Mouse (Mus musculus) kidney, postnatal 36 days (tissue): Measurements from ENCODE around the gene Baiap2.

Source experiments
- DNase-seq, 2 experiments: peaks; one replicate each; pipeline ENCODE4 v3.0.0; 2021 to 2022; ENCODE audit warnings: mixed read lengths in 2 of 2

Baiap2 gene

GRCm38 (mm10) chr11:120014758-120015157 lies 72.2 kb downstream of the Baiap2 start:
- no peak for DNase-seq

GRCm38 (mm10) chr11:120017011-120017410 lies 74.4 kb downstream of the Baiap2 start:
- DNase-seq, result no peak

- no peak for DNase-seq
Measured at GRCm38 (mm10) chr11:120019542-120020440, 77.2 kb downstream of the Baiap2 start.

- DNase-seq, result no peak
Measured at GRCm38 (mm10) chr11:120021367-120021766, 78.8 kb downstream of the Baiap2 start.

GRCm38 (mm10) chr11:120022216-120022615 lies 79.7 kb downstream of the Baiap2 start:
- no peak for DNase-seq

- DNase-seq, result no peak
Measured at GRCm38 (mm10) chr11:120022841-120023240, 80.3 kb downstream of the Baiap2 start.

- DNase-seq, result peak in 1 of 2 experiments; percentile 68
Measured at GRCm38 (mm10) chr11:120026941-120027340, 84.4 kb downstream of the Baiap2 start.

GRCm38 (mm10) chr11:120028319-120029092 lies 85.9 kb downstream of the Baiap2 start:
- DNase-seq, result peak; percentile 81 to 91

GRCm38 (mm10) chr11:120029431-120030144 lies 87.0 kb downstream of the Baiap2 start:
- peak; percentile 84 to 89 for DNase-seq

- DNase-seq, result peak; percentile 48 to 75
Measured at GRCm38 (mm10) chr11:120030145-120030901, 87.8 kb downstream of the Baiap2 start.

GRCm38 (mm10) chr11:120032052-120032451 lies 89.5 kb downstream of the Baiap2 start:
- DNase-seq, result no peak

GRCm38 (mm10) chr11:120033473-120033872 lies 90.9 kb downstream of the Baiap2 start:
- no peak for DNase-seq

- no peak for DNase-seq
Measured at GRCm38 (mm10) chr11:120034306-120034705, 91.7 kb downstream of the Baiap2 start.

GRCm38 (mm10) chr11:120034762-120035161 lies 92.2 kb downstream of the Baiap2 start:
- no peak for DNase-seq

- DNase-seq, result peak; percentile 33 to 42
Measured at GRCm38 (mm10) chr11:120039581-120039980, 97.0 kb downstream of the Baiap2 start.

- DNase-seq, result peak; percentile 25 to 49
Measured at GRCm38 (mm10) chr11:120040440-120040839, 97.9 kb downstream of the Baiap2 start.

GRCm38 (mm10) chr11:120041191-120042123 lies 98.9 kb downstream of the Baiap2 start:
- DNase-seq, result peak; percentile 85 to 89

GRCm38 (mm10) chr11:120042141-120042838 lies 99.7 kb downstream of the Baiap2 start:
- DNase-seq, result peak in 1 of 2 experiments; percentile 25

- no peak for DNase-seq
Measured at GRCm38 (mm10) chr11:120045341-120045740, 102.8 kb downstream of the Baiap2 start.

GRCm38 (mm10) chr11:120045839-120046552 lies 103.4 kb downstream of the Baiap2 start:
- peak in 1 of 2 experiments; percentile 25 for DNase-seq
